Mouse (Mus musculus): Measurements from ENCODE around the gene Smtn.

DNA sequence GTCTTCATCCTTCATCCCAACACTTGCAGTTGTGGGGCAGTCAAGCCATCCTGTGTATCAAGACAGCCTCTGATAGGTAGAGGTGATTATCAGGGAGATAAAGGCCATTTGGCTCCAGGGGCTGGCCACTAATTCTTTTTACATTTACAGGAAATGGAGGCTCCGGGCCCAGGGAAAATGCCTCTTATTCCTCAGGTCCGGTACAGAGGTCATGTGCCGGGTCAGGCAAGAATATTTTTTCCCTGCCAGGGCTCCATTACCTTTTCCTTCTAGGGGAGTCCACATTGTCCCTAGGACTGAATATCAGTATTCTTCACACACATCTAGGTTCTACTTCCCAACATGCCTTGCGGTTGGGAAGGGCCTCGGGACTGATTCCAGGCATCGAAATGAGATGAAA is 31.8 kb upstream of the Smtn start:
- TF ChIP-seq CTCF (IDR thresholded peaks at IDR 0.05; ENCODE audit: low read depth, low read length) = no peak
- no peak for TF ChIP-seq POLR2A (IDR thresholded peaks at IDR 0.05; ENCODE audit: insufficient read depth, low read length)
- TF ChIP-seq EP300 (IDR thresholded peaks at IDR 0.05; ENCODE audit: insufficient read depth, low read depth, low read length) = no peak

Measured in ES-Bruce4 (cell line).